Mouse (Mus musculus): ENCODE data around the gene Foxn2. TPM values are rescaled to one million over a fixed set of nuclear protein-coding genes. Genes with fewer than 3 reads are reported as not detected.
A peak's percentile ranks its signal among the peaks of the same experiment; 100 is the strongest.

Foxn2 gene
- polyA plus RNA-seq, 1 experiment: 7.5 TPM

DNA sequence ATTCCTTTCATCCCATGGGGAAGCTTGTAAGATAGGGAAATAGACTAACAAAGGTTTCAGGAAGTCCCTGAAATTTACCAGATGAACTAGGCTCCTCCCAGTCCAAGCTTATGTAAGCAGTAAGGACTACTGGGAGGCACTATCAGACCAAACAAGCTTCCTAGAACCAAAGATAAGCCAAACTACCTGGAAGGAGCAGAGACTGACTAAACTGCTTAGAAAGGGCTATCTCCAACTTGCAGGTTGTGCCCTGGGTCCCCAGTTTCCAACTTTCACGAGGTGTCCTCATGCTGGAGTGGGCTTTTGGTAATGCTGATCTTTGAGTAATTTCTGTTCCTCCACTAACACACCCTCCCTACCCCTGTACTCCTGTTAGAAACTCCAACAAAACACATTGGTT is 3.1 kb upstream of the Foxn2 start:
- H3K4me1 ChIP-seq (ENCODE audit: control insufficient read depth, insufficient read depth, low read length): no peaks in the 10 kb centered on the region
- TF ChIP-seq POLR2A (IDR thresholded peaks at IDR 0.05; ENCODE audit: borderline replicate concordance, extremely low read depth, low read depth, low read length): no peak
- no peak for TF ChIP-seq CTCF (IDR thresholded peaks at IDR 0.05; ENCODE audit: insufficient read depth, low read length)
- DNase-seq: no peak
- no peak overlapping the region for H3K4me3 ChIP-seq (replicated peaks; ENCODE audit: extremely low read depth, low read depth, low read length)
- WGBS: 93% methylated on average over 1 of the region's 1 CpGs

- Histone ChIP-seq H3K4me1 (ENCODE audit: control insufficient read depth, insufficient read depth, low read length) (no peaks in the 10 kb centered on the region; the same call in 1 of the 2 replicates), H3K4me3 (replicated peaks; ENCODE audit: extremely low read depth, low read depth, low read length) (no peak overlapping the region)
- 76% methylated on average over 12 of the region's 12 CpGs for WGBS
- DNase-seq: no peak
- TF ChIP-seq CTCF (IDR thresholded peaks at IDR 0.05; ENCODE audit: insufficient read depth, low read length) (no peak), POLR2A (IDR thresholded peaks at IDR 0.05; ENCODE audit: borderline replicate concordance, extremely low read depth, low read depth, low read length) (no peak)
These were observed 918 bp upstream of the Foxn2 start for GRCm38 (mm10) chr17:88439536-88440050.

GRCm38 (mm10) chr17:88441001-88441431 is 505 bp downstream of the Foxn2 start:
- no peak for DNase-seq
- WGBS: 1% methylated on average over 44 of the region's 55 CpGs
- H3K4me3 ChIP-seq (replicated peaks; ENCODE audit: extremely low read depth, low read depth, low read length): peak overlapping the region; percentile 61
- H3K4me1 ChIP-seq (ENCODE audit: control insufficient read depth, insufficient read depth, low read length): no peaks in the 10 kb centered on the region; the same call in none of the 2 replicates
- TF ChIP-seq POLR2A (IDR thresholded peaks at IDR 0.05; ENCODE audit: borderline replicate concordance, extremely low read depth, low read depth, low read length) (no peak), CTCF (IDR thresholded peaks at IDR 0.05; ENCODE audit: insufficient read depth, low read length) (no peak)

DNA sequence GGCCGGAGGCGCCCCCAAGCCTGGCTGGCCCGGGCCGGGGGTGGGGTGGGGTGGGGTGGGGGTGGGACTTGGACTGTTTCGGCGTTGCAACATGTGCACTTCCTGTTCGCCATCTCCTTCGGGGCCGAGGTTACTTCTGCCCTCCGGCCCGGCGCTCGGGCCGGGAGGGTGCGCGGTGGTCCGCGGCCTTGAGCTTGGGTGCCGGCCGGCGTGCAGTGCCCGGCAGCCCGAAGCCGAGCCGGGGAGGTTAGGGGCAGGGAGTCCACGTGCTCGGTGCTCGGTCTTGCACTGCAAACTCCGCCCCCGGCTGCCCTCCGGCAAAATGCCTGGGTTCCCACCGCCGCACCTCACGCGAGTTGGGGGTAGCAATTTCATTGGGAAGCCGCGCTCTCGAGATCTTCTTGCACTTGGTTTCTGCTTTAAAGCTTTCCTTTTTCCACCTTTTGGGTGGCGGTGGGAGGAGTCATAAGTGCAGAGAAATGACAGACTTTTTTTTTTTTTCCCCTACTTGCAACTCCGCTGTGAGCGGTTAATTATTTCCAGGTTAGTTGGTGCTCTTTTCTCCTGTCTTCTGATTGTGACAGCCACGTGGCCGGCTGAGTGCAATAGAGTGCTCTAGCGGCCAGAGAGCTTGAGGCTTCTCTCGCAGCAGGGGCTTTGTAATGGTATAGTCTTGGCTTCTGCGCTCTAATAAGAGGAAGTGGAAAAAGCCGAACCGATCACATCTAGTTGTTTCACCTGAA is 1.1 kb downstream of the Foxn2 start:
- peak; percentile 28; the same call in 1 of the 2 replicates for TF ChIP-seq POLR2A (IDR thresholded peaks at IDR 0.05; ENCODE audit: borderline replicate concordance, extremely low read depth, low read depth, low read length)
- TF ChIP-seq CTCF (IDR thresholded peaks at IDR 0.05; ENCODE audit: insufficient read depth, low read length): no peak
- under 1% methylated on average over 48 of the region's 48 CpGs for WGBS

DNA sequence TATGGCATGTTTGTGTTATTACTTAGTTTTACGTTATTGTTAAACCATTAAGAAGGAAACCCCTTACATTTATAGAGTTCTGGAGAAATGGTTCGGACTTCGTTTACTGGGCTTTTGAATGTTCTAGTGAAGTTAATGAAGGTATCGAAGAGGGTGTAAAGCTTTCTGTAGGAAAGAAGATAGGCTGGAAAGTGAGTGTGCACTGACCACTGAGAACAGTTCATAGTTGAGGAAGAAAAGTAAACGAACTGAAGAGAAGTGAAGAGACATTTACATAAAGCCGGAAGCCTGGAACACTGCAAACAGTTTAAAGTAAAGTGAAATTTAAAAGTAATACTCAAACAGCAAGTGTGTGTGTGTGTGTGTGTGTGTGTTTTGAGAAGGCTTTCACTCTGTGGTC is 2.1 kb downstream of the Foxn2 start:
- no peak for TF ChIP-seq CTCF (IDR thresholded peaks at IDR 0.05; ENCODE audit: insufficient read depth, low read length)
- no peak for TF ChIP-seq POLR2A (IDR thresholded peaks at IDR 0.05; ENCODE audit: borderline replicate concordance, extremely low read depth, low read depth, low read length)
- 29% methylated on average over 6 of the region's 6 CpGs for WGBS
- Histone ChIP-seq H3K4me3 (replicated peaks; ENCODE audit: extremely low read depth, low read depth, low read length) (peak overlapping the region; percentile 40), H3K4me1 (ENCODE audit: control insufficient read depth, insufficient read depth, low read length) (peaks cover 2% of the 10 kb centered on the region)
- no peak for DNase-seq

More for the DNA sequence above, 1.1 kb downstream of the Foxn2 start:
- DNase-seq: peak; percentile 76
- Histone ChIP-seq H3K4me3 (replicated peaks; ENCODE audit: extremely low read depth, low read depth, low read length) (peak overlapping the region; percentile 61), H3K4me1 (ENCODE audit: control insufficient read depth, insufficient read depth, low read length) (no peaks in the 10 kb centered on the region; the same call in none of the 2 replicates)

GRCm38 (mm10) chr17:88443186-88443585 is 2.7 kb downstream of the Foxn2 start:
- WGBS: 61% methylated on average over 6 of the region's 6 CpGs
- DNase-seq: no peak
- no peak overlapping the region for H3K4me3 ChIP-seq (replicated peaks; ENCODE audit: extremely low read depth, low read depth, low read length)
- TF ChIP-seq CTCF (IDR thresholded peaks at IDR 0.05; ENCODE audit: insufficient read depth, low read length) (no peak), POLR2A (IDR thresholded peaks at IDR 0.05; ENCODE audit: borderline replicate concordance, extremely low read depth, low read depth, low read length) (no peak)
- H3K4me1 ChIP-seq (ENCODE audit: control insufficient read depth, insufficient read depth, low read length): peaks cover 2% of the 10 kb centered on the region

- 68% methylated on average over 3 of the region's 3 CpGs for WGBS
- Histone ChIP-seq H3K4me1 (ENCODE audit: control insufficient read depth, insufficient read depth, low read length) (peaks cover 6% of the 10 kb centered on the region), H3K4me3 (replicated peaks; ENCODE audit: extremely low read depth, low read depth, low read length) (no peak overlapping the region)
- no peak for DNase-seq
- no peak for TF ChIP-seq POLR2A (IDR thresholded peaks at IDR 0.05; ENCODE audit: borderline replicate concordance, extremely low read depth, low read depth, low read length)
- no peak for TF ChIP-seq CTCF (IDR thresholded peaks at IDR 0.05; ENCODE audit: insufficient read depth, low read length)
These were observed 17.6 kb downstream of the Foxn2 start for GRCm38 (mm10) chr17:88458079-88458478.

DNA sequence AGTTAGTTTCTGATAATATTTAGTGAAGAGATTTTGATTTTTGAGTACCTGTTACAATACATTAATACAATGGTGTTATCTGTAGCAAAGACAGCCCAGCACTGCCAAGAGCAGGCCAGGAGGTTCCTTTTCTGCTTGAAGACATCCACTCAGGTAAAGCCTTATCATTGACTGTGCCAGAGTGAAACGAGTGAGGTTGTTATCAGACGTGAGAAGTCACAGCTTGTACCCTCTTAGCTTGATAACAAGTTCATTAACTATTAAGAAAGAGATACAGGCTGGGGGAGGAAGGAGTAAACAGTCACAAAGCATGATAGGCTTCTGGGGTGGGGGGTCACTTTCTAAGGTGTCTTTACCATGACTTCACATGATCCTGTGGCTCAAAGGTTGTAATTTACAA is 19.0 kb downstream of the Foxn2 start:
- no peak for DNase-seq
- TF ChIP-seq POLR2A (IDR thresholded peaks at IDR 0.05; ENCODE audit: borderline replicate concordance, extremely low read depth, low read depth, low read length) (no peak), CTCF (IDR thresholded peaks at IDR 0.05; ENCODE audit: insufficient read depth, low read length) (no peak)
- Histone ChIP-seq H3K4me1 (ENCODE audit: control insufficient read depth, insufficient read depth, low read length) (peaks cover 6% of the 10 kb centered on the region), H3K4me3 (replicated peaks; ENCODE audit: extremely low read depth, low read depth, low read length) (no peak overlapping the region)
- 19% methylated on average over 2 of the region's 2 CpGs for WGBS

DNA sequence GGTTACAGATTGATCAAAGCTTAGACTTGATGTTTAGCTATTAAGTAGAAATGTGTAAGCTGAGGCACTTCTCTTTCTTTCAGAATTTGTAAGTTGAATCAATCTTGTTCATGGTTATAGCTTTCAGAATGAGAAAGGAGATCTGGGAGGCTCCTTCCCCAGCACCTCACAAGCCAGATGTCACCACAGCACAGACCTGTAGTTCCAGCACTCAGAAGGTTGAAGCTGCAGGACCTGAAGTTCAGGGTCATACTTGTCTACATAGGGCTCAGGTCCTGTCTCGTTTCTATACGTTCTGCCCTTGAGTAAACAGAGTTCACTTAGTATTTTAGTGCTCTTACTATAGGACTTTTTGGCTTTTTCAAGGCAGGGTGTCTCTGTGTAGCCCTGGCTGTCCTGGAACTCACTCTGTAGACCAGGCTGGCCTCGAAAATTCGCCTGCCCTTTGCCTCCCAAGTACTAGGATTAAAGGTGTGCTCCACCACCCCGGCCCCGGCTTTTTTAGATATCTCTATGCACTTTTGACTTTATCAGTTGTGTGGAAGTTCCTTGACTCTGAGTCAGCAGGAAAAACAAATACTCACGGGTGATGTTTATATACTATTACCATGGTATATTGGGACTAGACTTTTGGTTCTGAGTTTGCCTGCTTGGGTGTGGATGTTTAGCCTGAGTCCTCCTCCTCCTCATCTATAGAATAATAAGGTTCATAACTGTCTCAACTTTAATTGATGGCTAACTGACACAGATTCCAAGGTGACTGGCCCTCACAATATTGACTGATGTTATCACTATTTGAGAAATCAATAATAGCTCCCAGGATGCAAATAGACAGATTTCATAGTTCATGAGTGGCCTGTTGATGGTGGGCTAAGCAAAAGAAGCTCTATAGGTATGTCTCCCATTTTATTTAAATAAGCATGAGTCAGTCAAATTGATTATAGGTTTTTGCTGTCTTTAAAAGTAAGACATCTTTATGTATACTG is 19.7 kb downstream of the Foxn2 start:
- no peak overlapping the region for H3K4me3 ChIP-seq (replicated peaks; ENCODE audit: extremely low read depth, low read depth, low read length)
- no peak for DNase-seq
- 46% methylated on average over 7 of the region's 7 CpGs for WGBS

More for the DNA sequence above, 19.7 kb downstream of the Foxn2 start:
- TF ChIP-seq CTCF (IDR thresholded peaks at IDR 0.05; ENCODE audit: insufficient read depth, low read length): no peak
- no peak for TF ChIP-seq POLR2A (IDR thresholded peaks at IDR 0.05; ENCODE audit: borderline replicate concordance, extremely low read depth, low read depth, low read length)
- H3K4me1 ChIP-seq (ENCODE audit: control insufficient read depth, insufficient read depth, low read length): peaks cover 6% of the 10 kb centered on the region
